Mouse (Mus musculus): ENCODE measurements around the gene Gdpd1. TPM values are rescaled to one million over a fixed set of nuclear protein-coding genes. Genes with fewer than 3 reads are reported as not detected.
"Not testable (repeated sequence)": the region's sequence is repeated elsewhere in the genome, so short reads cannot be mapped to it uniquely, and the experiment has no call there.

Gdpd1 gene
- polyA plus RNA-seq, 1 experiment = 34.6 TPM

DNA sequence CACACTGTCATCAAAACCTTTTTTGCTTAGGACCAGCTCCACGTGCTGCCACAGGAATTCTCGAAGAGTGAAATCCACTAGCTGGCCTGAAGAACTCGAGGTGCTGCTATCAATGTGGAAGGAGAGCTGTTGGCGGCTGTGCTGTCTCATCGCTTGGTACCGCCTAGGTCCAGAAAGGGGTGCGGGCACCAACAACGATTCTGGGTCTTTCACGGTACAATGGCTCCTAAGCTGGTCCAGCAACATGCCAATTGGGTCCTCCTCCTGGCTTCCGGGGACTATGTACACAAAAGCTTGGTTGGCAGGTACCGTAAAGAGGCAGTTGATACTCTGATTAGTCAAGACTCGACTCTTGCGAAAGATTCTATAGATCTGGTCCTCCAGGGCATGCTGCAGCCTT, 11.6 kb upstream of the Gdpd1 start:
- TF ChIP-seq CTCF (IDR thresholded peaks at IDR 0.05; ENCODE audit: extremely low read depth, insufficient read depth, low read length) (no peak), POLR2A (IDR thresholded peaks at IDR 0.05; ENCODE audit: extremely low read depth, insufficient read depth, low read length) (no peak)
- Histone ChIP-seq H3K4me3 (ENCODE audit: insufficient read depth, low read length) (peak overlapping the region; percentile 86; the same call in 1 of the 2 replicates), H3K4me1 (ENCODE audit: control insufficient read depth, insufficient read depth, low read length) (peaks cover 10% of the 10 kb centered on the region), H3K27ac (ENCODE audit: insufficient read depth, low read length) (no peak overlapping the region)

DNA sequence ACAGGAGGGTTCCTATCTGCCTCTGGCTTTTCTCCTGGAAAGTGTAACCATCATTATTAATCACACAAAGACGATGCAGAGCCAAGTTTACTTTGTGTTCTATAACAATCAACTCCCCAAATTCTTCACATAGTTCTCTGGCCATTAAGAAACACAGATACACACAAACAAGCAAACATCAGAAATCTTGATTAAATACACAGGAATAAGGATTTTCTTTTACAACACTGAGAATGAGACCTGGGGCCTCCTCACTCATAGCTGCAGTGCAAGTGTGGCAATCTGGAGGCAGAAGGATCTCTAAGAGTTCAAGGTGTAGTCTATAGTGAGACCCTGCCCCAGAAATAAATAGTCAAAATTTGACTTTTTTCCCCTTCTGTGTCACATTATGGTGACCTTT, 9.8 kb upstream of the Gdpd1 start:
- Histone ChIP-seq H3K4me1 (ENCODE audit: control insufficient read depth, insufficient read depth, low read length) (peaks cover 10% of the 10 kb centered on the region), H3K4me3 (ENCODE audit: insufficient read depth, low read length) (no peak overlapping the region), H3K27ac (ENCODE audit: insufficient read depth, low read length) (no peak overlapping the region)
- TF ChIP-seq CTCF (IDR thresholded peaks at IDR 0.05; ENCODE audit: extremely low read depth, insufficient read depth, low read length) (no peak), POLR2A (IDR thresholded peaks at IDR 0.05; ENCODE audit: extremely low read depth, insufficient read depth, low read length) (no peak)

DNA sequence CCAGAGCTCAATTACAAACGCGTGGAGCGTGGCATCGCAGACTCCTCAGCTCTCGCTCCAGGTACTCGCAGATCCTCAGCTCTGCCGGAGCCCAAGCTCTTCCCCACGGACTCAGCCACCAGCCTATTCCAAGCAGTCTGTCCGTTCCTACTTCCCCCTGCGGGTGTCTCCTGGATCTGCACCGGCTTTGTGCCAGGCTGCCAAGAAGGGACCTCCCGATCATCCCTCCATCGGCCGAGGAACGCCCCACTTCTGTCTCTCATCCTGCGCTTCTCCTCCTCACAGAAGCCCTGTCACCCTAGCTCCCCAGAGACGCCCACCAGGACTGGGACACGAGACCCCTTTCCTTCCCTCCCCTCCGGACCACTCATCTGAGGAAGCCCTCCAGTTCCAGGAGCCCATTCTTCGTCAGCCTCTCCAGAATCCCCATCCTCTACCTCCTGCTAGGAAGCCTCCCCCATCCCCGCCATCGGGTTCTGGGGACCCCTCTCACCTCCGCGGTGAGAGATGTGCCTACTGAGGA, 458 bp downstream of the Gdpd1 start:
- peak; percentile 38 for TF ChIP-seq CTCF (IDR thresholded peaks at IDR 0.05; ENCODE audit: extremely low read depth, insufficient read depth, low read length)
- no peak for TF ChIP-seq POLR2A (IDR thresholded peaks at IDR 0.05; ENCODE audit: extremely low read depth, insufficient read depth, low read length)
- peak overlapping the region; percentile 85 for H3K4me3 ChIP-seq (ENCODE audit: insufficient read depth, low read length)
- H3K4me1 ChIP-seq (ENCODE audit: control insufficient read depth, insufficient read depth, low read length) = peaks cover 2% of the 10 kb centered on the region
- peak overlapping the region; percentile 69 for H3K27ac ChIP-seq (ENCODE audit: insufficient read depth, low read length)

DNA sequence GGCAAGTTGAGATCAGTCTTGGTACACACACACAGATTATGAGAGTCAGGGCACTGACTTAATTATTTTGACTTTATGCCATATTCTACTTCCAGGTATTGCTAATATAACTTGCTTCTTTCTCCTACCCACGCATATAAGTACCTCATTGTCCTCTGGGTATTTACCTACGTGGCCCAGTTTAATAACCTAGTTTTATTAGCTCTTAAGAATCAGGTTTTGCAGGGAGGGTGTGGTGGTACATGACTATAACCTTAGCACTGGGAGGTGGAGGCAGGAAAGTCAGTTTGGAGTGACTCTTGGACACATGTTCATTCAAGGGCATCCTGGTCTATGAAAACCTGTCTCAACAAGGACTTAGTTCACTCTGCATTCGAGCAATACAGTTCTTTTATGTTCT, 11.8 kb downstream of the Gdpd1 start:
- TF ChIP-seq CTCF (IDR thresholded peaks at IDR 0.05; ENCODE audit: extremely low read depth, insufficient read depth, low read length) (no peak), POLR2A (IDR thresholded peaks at IDR 0.05; ENCODE audit: extremely low read depth, insufficient read depth, low read length) (no peak)
- H3K4me1 ChIP-seq (ENCODE audit: control insufficient read depth, insufficient read depth, low read length) = no peaks in the 10 kb centered on the region
- H3K27ac ChIP-seq (ENCODE audit: insufficient read depth, low read length) = no peak overlapping the region
- H3K4me3 ChIP-seq (ENCODE audit: insufficient read depth, low read length) = no peak overlapping the region

DNA sequence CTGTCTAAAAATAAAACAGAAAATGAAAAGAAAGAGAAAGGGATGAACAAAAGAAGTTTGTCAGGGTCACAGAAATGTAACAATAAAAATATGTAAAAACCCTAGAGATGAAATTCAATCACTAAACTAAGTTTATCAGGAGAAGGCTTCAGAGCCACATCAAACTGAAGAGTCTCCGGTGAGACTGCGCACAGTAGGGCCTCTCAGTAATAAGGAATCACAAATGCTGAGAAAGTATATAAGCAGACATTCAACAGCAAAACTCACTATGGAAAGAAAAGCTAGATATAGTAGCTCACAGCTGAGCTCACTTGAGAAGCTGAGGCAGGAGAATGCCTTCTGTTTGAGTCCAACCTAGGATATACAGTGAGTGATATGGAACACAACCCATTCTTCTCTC, 13.5 kb downstream of the Gdpd1 start:
- Histone ChIP-seq H3K4me3 (ENCODE audit: insufficient read depth, low read length) (no peak overlapping the region), H3K27ac (ENCODE audit: insufficient read depth, low read length) (no peak overlapping the region), H3K4me1 (ENCODE audit: control insufficient read depth, insufficient read depth, low read length) (no peaks in the 10 kb centered on the region)
- TF ChIP-seq POLR2A (IDR thresholded peaks at IDR 0.05; ENCODE audit: extremely low read depth, insufficient read depth, low read length) = no peak
- no peak for TF ChIP-seq CTCF (IDR thresholded peaks at IDR 0.05; ENCODE audit: extremely low read depth, insufficient read depth, low read length)

DNA sequence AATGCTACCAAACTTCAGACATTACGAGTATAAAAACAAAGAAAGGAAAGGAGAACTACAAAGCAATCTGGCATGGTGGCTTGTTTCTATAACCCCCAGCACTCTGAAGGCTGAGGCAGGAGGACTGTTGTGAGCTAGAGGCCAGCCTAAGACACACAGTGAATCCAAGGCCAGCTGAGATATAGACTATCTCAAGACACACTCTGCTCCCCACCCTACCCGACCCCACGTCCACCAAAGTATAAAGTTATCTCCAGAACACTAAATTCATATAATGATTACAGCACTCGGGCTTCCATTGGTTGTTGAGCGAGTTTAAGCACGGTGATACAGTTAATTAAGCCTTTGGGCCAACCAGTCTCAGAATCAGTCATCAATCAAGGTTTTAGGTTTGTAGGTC, 17.6 kb downstream of the Gdpd1 start:
- TF ChIP-seq CTCF (IDR thresholded peaks at IDR 0.05; ENCODE audit: extremely low read depth, insufficient read depth, low read length) (no peak), POLR2A (IDR thresholded peaks at IDR 0.05; ENCODE audit: extremely low read depth, insufficient read depth, low read length) (no peak)
- H3K27ac ChIP-seq (ENCODE audit: insufficient read depth, low read length) = no peak overlapping the region

DNA sequence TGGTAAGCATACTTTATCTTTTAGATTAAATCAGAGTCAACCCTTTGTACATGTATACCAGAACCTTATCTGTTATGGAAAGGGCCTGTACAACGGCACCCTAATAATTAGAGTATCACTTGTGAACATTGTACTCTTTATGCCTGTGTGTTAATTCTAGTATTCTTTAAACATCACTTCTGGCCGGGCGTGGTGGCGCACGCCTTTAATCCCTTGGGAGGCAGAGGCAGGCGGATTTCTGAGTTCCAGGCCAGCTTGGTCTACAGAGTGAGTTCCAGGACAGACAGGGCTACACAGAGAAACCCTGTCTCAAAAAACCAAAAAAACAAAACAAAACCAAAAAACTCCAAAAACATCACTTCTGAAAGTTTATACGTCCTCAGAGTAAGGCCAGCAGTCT, 25.0 kb downstream of the Gdpd1 start:
- H3K4me1 ChIP-seq (ENCODE audit: control insufficient read depth, insufficient read depth, low read length); H3K4me3 ChIP-seq (ENCODE audit: insufficient read depth, low read length); H3K27ac ChIP-seq (ENCODE audit: insufficient read depth, low read length): not testable (repeated sequence)

More for the DNA sequence above, 17.6 kb downstream of the Gdpd1 start:
- no peaks in the 10 kb centered on the region for H3K4me1 ChIP-seq (ENCODE audit: control insufficient read depth, insufficient read depth, low read length)
- H3K4me3 ChIP-seq (ENCODE audit: insufficient read depth, low read length) = no peak overlapping the region

DNA sequence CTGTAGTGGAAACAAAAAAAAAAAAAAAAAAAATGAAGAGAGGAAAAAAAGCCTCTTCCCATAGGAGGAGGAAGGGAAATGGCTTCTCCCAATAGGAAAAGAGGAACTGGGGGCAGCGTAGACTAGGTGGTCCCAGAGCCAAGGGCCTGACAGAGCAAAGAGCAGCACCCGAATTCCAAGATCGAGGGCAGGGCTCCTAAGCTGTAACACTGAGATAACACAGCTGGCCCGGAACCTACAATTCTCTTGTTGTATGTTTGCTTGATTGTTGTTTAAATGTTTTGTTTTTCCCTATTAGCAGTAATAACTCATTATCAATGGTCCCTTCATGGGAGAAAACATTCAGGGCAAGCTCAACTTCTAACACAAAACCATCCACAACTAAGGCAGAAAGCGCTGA, 26.9 kb downstream of the Gdpd1 start:
- H3K4me3 ChIP-seq (ENCODE audit: insufficient read depth, low read length) = no peak overlapping the region
- TF ChIP-seq CTCF (IDR thresholded peaks at IDR 0.05; ENCODE audit: extremely low read depth, insufficient read depth, low read length) = no peak
- no peak for TF ChIP-seq POLR2A (IDR thresholded peaks at IDR 0.05; ENCODE audit: extremely low read depth, insufficient read depth, low read length)
- no peak overlapping the region for H3K27ac ChIP-seq (ENCODE audit: insufficient read depth, low read length)
- H3K4me1 ChIP-seq (ENCODE audit: control insufficient read depth, insufficient read depth, low read length) = no peaks in the 10 kb centered on the region

DNA sequence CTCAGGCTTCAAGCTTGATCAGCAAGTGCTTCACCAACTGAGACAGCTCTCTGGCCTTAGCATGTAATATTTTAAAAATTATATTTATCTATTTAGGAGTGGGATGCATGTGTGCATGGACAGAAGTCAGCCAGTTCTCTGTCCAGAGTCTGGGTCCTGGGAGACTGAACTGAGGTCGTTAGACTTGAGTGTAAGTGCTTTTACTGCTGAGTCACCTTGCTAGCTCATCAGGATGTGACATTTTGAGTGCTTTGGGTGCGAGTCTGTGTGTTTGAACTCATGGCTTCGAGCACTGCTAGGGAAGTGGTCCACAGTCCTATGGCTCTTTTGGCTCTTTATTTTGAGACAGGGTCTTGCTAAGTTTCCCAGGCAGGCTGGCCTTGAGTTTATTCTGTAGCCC, 30.8 kb downstream of the Gdpd1 start:
- TF ChIP-seq CTCF (IDR thresholded peaks at IDR 0.05; ENCODE audit: extremely low read depth, insufficient read depth, low read length) (no peak), POLR2A (IDR thresholded peaks at IDR 0.05; ENCODE audit: extremely low read depth, insufficient read depth, low read length) (no peak)
- Histone ChIP-seq H3K4me3 (ENCODE audit: insufficient read depth, low read length) (no peak overlapping the region), H3K4me1 (ENCODE audit: control insufficient read depth, insufficient read depth, low read length) (no peaks in the 10 kb centered on the region), H3K27ac (ENCODE audit: insufficient read depth, low read length) (no peak overlapping the region)

DNA sequence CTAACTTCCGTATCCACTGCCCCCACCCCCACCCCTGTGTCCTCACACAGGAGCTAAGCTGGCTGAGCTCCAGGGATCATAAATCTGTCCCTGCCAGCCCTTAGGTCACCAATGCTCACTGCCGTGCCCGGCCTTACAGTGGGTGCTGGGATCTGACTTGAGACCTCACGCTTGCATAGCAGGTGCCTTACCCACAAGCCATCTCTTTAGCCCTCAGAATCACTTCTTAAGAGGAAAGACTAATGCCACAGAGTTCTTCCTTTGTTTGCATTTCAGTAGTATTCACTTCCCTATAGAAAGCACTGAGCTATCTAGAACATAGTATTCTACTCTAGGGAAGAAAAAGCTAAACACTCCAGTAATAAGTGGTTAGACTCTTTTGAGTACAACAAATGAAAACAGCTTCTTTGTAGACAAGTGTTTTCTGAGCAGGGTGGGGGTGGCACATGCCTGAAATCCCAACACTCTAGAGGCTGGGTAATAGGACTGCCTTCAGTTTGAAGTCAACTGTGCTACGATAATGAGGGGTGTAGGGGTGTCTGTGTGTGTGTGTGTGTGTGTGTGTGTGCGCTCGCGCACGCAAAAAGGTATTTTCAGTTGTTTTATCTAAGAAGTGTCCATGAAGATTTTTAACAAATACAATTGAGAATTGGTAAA, 34.4 kb downstream of the Gdpd1 start:
- Histone ChIP-seq H3K27ac (ENCODE audit: insufficient read depth, low read length) (no peak overlapping the region), H3K4me3 (ENCODE audit: insufficient read depth, low read length) (no peak overlapping the region), H3K4me1 (ENCODE audit: control insufficient read depth, insufficient read depth, low read length) (no peaks in the 10 kb centered on the region)
- TF ChIP-seq POLR2A (IDR thresholded peaks at IDR 0.05; ENCODE audit: extremely low read depth, insufficient read depth, low read length) (no peak), CTCF (IDR thresholded peaks at IDR 0.05; ENCODE audit: extremely low read depth, insufficient read depth, low read length) (no peak)

All from cortical plate, adult 2 months (tissue).